Mouse (Mus musculus): Measurements from ENCODE around the gene Gpr157. TPM values are rescaled to one million over a fixed set of nuclear protein-coding genes. Genes with fewer than 3 reads are reported as not detected.

The Gpr157 gene
- total RNA-seq, 2 experiments from 2014 or later = 0.89 to 1.7 TPM

- ATAC-seq (replicated peaks; ENCODE audit: poor library complexity) = no peak
Measured at GRCm38 (mm10) chr4:150106637-150107036, 19.5 kb downstream of the Gpr157 start.

DNA sequence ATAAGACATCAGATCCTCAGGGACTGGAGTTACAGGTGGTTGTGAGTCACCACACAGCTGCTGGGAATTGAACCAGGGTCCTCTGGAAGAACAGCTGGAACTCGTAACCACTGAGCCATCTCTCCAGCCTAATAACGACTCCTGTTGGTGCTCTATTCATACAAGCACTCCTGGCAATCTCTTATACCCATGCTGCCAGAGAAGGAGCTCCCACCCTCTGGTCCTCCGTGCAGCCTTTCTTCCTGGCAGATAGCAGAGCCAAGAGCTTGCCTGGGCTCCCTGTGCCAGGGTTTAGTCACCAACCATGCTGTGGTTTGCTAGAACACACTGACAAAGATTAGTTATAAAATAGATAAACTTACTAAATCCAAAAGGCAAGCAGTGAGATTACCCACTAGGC, 22.5 kb downstream of the Gpr157 start:
- peak; percentile 27; the same call in 1 of the 2 replicates for ATAC-seq (replicated peaks; ENCODE audit: poor library complexity)

GRCm38 (mm10) chr4:150110373-150110772, 23.2 kb downstream of the Gpr157 start:
- ATAC-seq (replicated peaks; ENCODE audit: poor library complexity) = no peak

GRCm38 (mm10) chr4:150112867-150113266, 25.7 kb downstream of the Gpr157 start:
- ATAC-seq (replicated peaks; ENCODE audit: poor library complexity) = peak; percentile 85

DNA sequence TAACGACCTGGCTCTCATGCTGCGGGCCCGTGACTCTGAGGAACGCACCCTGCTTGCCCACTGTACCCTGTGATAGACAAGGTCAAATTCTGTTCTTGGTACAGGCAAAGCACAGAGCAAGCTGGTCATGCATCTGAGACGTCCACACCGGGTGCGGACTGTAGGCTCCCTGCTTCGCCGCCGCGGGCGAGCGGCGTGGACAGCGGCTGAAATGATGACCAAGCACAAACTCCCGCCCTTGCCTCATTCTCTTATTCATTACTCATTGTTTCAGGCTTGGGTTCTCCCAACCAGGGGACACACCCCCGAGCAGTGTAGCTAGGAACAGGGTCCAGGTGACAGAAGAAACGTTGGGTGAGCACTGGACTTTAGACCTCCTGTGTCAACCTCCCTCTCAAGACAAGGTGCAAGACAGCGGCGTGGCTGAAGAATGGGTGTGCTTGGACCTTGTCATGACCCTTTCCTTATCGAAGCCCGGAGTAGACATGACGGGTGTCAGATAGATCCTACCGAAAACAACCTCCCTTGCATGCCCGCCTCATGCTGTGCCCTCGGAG, 27.4 kb downstream of the Gpr157 start:
- ATAC-seq (replicated peaks; ENCODE audit: poor library complexity) = no peak

DNA sequence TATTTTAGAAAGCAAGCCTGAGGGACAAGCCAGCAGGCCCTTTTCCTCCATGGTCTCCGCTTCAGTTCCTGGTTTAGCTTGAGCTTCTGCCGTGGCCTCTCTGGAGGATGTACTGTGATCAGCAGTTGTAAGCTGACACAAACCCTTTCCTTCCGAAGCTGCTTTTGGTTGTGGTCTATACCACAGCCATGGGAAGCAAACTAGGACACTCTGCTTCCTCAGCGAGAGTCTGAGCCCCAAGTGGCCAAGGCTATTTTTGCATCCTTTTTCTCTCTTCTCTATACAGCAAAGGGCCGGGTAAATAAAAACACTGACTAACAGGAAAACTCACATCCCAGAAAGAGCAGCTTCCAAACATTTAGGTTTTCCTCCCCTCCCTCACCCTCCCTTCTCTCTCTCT, 30.1 kb downstream of the Gpr157 start:
- ATAC-seq (replicated peaks; ENCODE audit: poor library complexity) = peak; percentile 76

DNA sequence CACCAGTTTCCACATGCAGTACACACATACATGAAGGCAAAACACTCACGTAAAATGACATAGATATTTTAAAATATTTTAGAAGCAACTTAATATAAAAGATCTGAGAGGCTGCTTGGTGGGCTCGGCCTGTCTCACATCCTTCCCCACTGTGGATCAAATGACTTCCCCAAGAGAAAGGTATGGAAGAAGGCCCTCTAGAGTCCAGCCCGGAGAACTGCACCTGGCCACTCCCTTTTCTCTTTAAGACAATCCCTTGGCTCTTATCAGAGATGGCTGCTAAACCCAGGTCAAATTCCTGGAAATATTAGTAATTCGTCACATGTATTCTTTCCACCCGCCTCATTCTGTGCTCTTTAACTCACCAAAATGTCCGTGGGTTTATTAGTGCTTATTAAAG, 31.0 kb downstream of the Gpr157 start:
- ATAC-seq (replicated peaks; ENCODE audit: poor library complexity) = peak; percentile 35; the same call in 1 of the 2 replicates

GRCm38 (mm10) chr4:150119055-150119454, 31.9 kb downstream of the Gpr157 start, which contains the start of gene Slc2a5:
Gene Slc2a5, plus strand, starts transcription at chr4:150119283.
- no peak for ATAC-seq (replicated peaks; ENCODE audit: poor library complexity)

DNA sequence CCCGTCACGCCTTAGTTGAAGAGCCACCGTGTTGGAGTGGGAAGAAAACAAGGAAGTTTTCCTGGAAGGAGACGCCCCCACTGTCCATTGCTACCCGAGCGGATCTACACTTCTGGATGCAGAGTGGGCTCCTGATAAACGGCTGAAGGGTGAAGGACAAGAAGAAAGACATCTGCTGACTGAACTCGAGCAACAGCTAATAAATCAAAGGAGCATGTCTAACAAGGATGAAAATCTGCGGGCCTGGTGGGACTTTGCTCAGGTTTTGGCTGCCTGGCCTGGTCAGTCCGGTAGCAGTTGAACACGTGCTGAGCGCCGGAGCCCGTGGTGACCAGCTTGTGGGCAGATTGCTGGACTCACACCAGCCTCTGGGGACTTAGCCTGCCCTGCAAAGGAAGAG, 32.5 kb downstream of the Gpr157 start:
- no peak for ATAC-seq (replicated peaks; ENCODE audit: poor library complexity)

- peak; percentile 50 for ATAC-seq (replicated peaks; ENCODE audit: poor library complexity)
Measured at GRCm38 (mm10) chr4:150120173-150120833, 33.1 kb downstream of the Gpr157 start.

GRCm38 (mm10) chr4:150121430-150121829, 34.3 kb downstream of the Gpr157 start:
- ATAC-seq (replicated peaks; ENCODE audit: poor library complexity) = no peak

DNA sequence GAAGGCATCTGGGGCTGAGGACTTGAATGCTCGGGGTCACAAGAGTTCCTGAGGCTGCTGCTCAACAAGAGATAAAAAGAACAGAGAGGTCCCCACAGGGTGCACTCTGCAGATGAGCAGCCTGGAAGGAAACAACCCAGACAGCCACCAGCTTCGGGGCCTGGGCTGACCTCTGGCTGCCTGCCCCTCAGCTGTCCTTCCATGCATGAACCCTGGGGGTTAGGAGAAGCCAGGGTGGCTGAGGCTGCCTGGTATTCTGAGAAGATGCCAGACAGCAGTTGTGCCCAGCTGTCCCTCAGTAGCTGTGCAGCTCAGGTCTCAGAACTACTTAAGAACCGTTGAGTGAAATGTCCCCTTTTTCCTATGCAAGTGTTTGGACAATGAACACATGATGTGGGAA, 35.3 kb downstream of the Gpr157 start:
- no peak for ATAC-seq (replicated peaks; ENCODE audit: poor library complexity)

DNA sequence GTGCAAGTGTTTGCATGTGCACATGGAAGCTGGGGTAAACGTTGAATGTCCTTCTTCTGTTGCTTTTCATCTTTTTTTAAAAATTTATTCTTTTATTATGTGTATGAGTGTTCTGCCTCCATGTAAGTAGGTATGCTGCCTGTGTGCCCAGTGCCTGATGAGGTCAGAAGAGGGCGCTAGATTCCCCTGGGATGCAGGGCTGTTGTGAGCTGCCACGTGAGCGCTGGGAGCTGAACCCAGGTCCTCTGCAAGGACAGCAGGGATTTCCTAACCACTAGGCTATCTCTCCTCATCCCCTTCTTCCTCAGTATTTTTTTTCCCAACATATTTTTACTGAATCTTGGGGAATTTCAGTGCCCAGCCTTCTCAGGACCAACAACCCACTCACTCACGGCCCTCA, 39.2 kb downstream of the Gpr157 start:
- no peak for ATAC-seq (replicated peaks; ENCODE audit: poor library complexity)

- no peak for ATAC-seq (replicated peaks; ENCODE audit: poor library complexity)
Measured at GRCm38 (mm10) chr4:150127894-150128293, 40.7 kb downstream of the Gpr157 start.

- no peak for ATAC-seq (replicated peaks; ENCODE audit: poor library complexity)
Measured at GRCm38 (mm10) chr4:150128571-150128970, 41.4 kb downstream of the Gpr157 start.

DNA sequence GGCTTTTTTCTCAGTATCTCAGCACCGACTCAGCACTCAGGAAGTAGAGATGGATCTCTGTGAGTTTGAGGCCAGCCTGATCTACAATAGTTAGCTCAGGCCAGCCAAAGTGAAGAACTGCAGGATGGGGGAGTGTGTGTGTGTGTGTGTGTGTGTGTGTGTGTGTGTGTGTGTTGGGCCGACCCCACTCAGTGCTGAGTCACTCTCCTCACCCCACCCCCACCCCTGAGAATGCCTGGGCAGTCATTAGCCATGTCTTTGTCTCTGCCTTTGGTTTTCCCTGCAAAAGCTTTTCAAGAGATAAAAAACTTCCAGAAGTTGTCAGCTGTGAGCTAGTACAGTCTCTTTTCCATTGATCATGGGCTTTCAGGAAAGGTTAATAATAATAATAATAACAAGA, 43.5 kb downstream of the Gpr157 start:
- no peak for ATAC-seq (replicated peaks; ENCODE audit: poor library complexity)

DNA sequence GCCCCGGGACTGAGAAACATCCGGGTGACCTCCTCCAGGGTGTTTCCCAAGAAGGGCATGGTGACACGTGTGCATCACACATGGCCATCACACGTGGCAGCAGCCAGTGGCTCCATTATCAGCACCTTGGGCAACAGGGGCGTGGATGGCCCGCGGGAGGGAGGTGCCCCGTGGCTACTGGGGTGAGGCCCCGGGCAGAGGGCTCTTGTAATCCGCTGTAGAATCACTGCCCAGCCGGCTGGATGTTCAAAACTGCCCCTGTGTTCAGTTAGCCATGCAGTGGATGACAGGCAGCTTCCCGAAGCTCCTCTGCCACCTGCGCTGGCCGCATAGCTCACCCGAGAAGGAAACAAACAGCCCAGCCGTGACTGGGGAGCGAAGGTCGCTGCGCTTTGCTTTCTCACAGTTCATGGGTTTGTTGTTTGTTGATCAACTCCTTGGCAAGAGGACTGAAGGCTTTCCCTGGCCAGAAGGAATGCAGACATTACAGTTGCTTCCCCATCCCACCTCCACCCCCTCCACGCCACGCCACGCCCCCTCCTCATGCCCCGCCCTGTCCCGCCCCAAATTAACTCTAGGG, 45.6 kb downstream of the Gpr157 start:
- peak; percentile 82 for ATAC-seq (replicated peaks; ENCODE audit: poor library complexity)

DNA sequence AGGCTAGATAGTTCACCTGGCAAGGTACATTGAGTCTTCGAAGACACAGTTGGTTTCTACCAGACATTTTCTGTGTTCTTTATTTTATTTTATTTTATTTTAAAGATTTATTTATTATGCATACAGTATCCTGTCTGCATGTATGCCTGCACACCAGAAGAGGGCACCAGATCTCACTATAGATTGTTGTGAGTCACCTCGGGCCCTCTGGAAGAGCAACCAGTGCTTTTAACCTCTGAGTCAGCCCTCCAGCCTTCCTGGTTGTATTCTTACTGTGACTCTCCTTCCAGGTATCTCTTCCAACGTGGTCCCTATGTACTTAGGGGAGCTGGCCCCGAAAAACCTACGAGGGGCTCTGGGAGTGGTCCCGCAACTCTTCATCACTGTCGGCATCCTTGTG, 48.1 kb downstream of the Gpr157 start:
- no peak for ATAC-seq (replicated peaks; ENCODE audit: poor library complexity)

DNA sequence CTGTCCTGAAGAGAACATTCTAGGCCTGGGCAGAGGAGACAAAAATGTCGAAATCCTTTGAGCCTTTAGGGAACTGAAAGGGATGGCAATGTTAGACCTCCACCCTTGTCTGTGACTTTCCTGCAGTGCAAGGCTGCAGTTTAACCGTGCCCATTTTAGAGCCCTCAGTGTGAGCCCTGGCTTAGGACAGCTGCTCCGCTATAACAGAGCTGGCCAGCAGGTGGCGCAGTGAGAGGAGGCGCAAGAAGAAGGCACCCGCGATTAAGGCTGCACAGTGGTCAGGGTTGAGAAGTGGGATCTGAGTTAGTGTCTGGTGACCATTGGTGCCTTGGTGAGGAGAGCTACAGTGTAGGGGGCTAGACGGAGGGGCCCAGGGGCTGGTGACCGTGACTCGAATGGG, 49.5 kb downstream of the Gpr157 start:
- peak; percentile 74 for ATAC-seq (replicated peaks; ENCODE audit: poor library complexity)

DNA sequence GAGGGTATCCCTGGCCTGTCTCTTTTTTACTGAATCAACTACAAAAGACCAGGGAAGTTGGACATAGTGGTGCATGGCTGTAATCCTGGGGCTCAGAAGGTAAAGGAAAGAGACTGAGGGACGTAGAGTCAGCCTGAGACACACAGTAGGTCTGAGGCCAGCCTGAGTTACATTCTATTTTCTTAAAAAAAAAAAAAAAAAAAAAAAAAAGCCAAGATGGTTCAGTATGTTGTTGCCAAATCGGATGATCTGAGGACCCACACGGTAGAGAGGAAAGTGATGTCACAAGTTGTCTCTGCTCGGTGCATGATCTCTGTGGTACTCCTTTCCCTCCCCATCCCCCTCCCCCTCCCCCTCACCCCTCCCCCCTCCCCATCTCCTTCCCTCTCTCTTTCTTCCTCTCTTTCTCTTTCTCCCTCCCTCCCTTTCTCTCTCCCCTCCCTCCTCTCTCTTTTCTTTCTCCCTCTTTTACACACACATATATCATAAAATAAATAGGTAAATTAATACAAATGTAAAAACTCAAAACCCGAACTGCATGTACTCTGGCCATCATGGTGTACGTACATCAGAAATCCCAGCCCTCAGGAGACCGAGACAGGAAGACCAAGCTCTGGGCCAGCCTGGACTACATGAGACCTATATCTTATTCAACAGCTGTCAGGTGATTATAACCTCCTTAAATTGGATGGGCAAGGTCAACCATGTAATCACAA, 50.4 kb downstream of the Gpr157 start:
- no peak for ATAC-seq (replicated peaks; ENCODE audit: poor library complexity)

GRCm38 (mm10) chr4:150138084-150138543, 50.9 kb downstream of the Gpr157 start:
- peak; percentile 79 for ATAC-seq (replicated peaks; ENCODE audit: poor library complexity)

DNA sequence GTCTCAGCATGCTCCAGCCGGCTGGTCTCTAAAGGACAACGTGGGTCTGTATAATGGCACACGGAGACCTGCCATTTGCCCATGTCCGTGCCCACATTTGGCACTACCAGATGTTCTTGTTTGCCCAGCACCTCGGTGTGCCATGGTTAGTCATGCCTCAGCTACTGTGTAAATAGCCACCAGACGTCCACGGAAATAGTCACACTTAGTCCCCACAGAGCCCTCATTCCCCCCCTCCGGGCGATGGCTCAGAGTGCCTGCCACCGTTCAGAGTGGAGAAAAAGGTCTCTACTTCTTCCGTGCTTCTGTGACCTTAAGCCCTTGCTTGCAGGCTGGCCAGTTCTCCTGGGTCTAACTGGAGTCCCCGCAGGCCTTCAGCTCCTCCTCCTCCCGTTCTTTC, 51.9 kb downstream of the Gpr157 start:
- no peak for ATAC-seq (replicated peaks; ENCODE audit: poor library complexity)

All from megakaryocyte progenitor cell, adult 5-6 weeks (primary cell).